Mouse (Mus musculus) G1E (cell line): ENCODE measurements around the gene Rag2. TPM values are rescaled to one million over a fixed set of nuclear protein-coding genes. Genes with fewer than 3 reads are reported as not detected.

ENCODE experiments used
- ATAC-seq: 2 replicates; pipeline ENCODE4 v1.8.0; 2016; ENCODE audit warnings: mild to moderate bottlenecking; ENCODE audit not compliant: insufficient number of reproducible peaks, poor library complexity, low FRiP score, severe bottlenecking; ENCODE audit errors: extremely low read depth
- DNase-seq: peaks from one replicate; pipeline ENCODE4 v3.0.0; 2012; ENCODE audit warnings: low spot score
- H3K27me3 ChIP-seq: 2 replicates; pipeline ENCODE4 v1.6.1; 2012; ENCODE audit warnings: mild to moderate bottlenecking, low read length, inconsistent platforms; ENCODE audit not compliant: insufficient read depth
- H3K36me3 ChIP-seq: replicated peaks from 2 replicates; pipeline ENCODE3; 2012; ENCODE audit warnings: mild to moderate bottlenecking, inconsistent platforms
- H3K4me1 ChIP-seq: 2 replicates; pipeline ENCODE4 v1.6.1; 2012; ENCODE audit warnings: low read depth, low read length, inconsistent platforms, mixed read lengths; ENCODE audit not compliant: insufficient read depth
- H3K4me3 ChIP-seq: 2 replicates; pipeline ENCODE4 v1.5.1; 2012; ENCODE audit warnings: low read depth, mild to moderate bottlenecking, inconsistent platforms, low read length, moderate library complexity, mixed read lengths
- H3K9me3 ChIP-seq: replicated peaks from 2 replicates; pipeline ENCODE4 v1.6.1; 2012; ENCODE audit warnings: inconsistent platforms
- CTCF ChIP-seq: IDR thresholded peaks from 2 replicates; pipeline ENCODE4 v1.5.1; 2012; ENCODE audit warnings: low read depth, low read length, inconsistent platforms, mixed read lengths
- GATA1 ChIP-seq: IDR thresholded peaks from 2 replicates; pipeline ENCODE4 v1.6.1; 2012; ENCODE audit warnings: borderline replicate concordance, low read length, inconsistent platforms, mixed read lengths
- GATA2 ChIP-seq: IDR thresholded peaks from 2 replicates; pipeline ENCODE4 v1.6.1; 2012; ENCODE audit warnings: low read depth, low read length, inconsistent platforms, borderline replicate concordance
- POLR2AphosphoS5 ChIP-seq: IDR thresholded peaks from 2 replicates; pipeline ENCODE4 v1.6.1; 2012; ENCODE audit warnings: low read depth, low read length, inconsistent platforms; ENCODE audit not compliant: insufficient replicate concordance
- TAL1 ChIP-seq: conservative IDR thresholded peaks from 2 replicates; pipeline ENCODE4 v1.6.1; 2012; ENCODE audit warnings: low read depth, low read length, inconsistent platforms, mixed read lengths
- polyA plus RNA-seq: library from polyadenylated mRNA; stranded (reverse); fragments of >175 nt; gene quantifications from 2 replicates; pipeline ENCODE4 v1.2.3, GENCODE M21; 2012
- total RNA-seq, 2 experiments: library from RNA; stranded (forward) in 1 of 2; stranded (reverse) in 1 of 2; fragments of 200-1000 nt in 1 of 2; fragments of >200 nt in 1 of 2; fragmentation: Nextera tagmentation in 1 of 2; gene quantifications; 2 replicates each; pipeline ENCODE4 v1.2.3; 2014 to 2017

Gene Rag2
- total and polyA plus RNA-seq, 3 experiments: 0.11 TPM; not detected in 2

GRCm38 (mm10) chr2:101638979-101639839 is 14.7 kb downstream of the Rag2 start:
- no peak for DNase-seq
- ATAC-seq: no peak
- Histone ChIP-seq H3K9me3 (no peaks in the 10 kb centered on the region), H3K27me3 (no peaks in the 10 kb centered on the region), H3K4me3 (no peak overlapping the region), H3K4me1 (no peaks in the 10 kb centered on the region), H3K36me3 (no peaks in the 10 kb centered on the region)
- no peak for TF ChIP-seq POLR2AphosphoS5

GRCm38 (mm10) chr2:101639840-101640350 is 15.4 kb downstream of the Rag2 start:
- ATAC-seq (no peak), DNase-seq (no peak)
- TF ChIP-seq TAL1: no peak
- TF ChIP-seq GATA1: no peak
- TF ChIP-seq CTCF: no peak
- TF ChIP-seq POLR2AphosphoS5: no peak
- no peak for TF ChIP-seq GATA2
- no peaks in the 10 kb centered on the region for H3K27me3 ChIP-seq
- no peaks in the 10 kb centered on the region for H3K4me1 ChIP-seq
- no peak overlapping the region for H3K4me3 ChIP-seq
- no peaks in the 10 kb centered on the region for H3K36me3 ChIP-seq
- H3K9me3 ChIP-seq: no peaks in the 10 kb centered on the region

- Histone ChIP-seq H3K4me1 (peaks cover 9% of the 10 kb centered on the region), H3K36me3 (no peaks in the 10 kb centered on the region), H3K9me3 (no peaks in the 10 kb centered on the region), H3K4me3 (no peak overlapping the region), H3K27me3 (peaks cover 10% of the 10 kb centered on the region)
- no peak for DNase-seq
- no peak for ATAC-seq
- no peak for TF ChIP-seq TAL1
- no peak for TF ChIP-seq POLR2AphosphoS5
- TF ChIP-seq GATA2: no peak
- no peak for TF ChIP-seq GATA1
- no peak for TF ChIP-seq CTCF
Measured at GRCm38 (mm10) chr2:101645841-101646240, 21.3 kb downstream of the Rag2 start.

- TF ChIP-seq GATA2 (no peak), POLR2AphosphoS5 (no peak), CTCF (no peak), TAL1 (no peak), GATA1 (no peak)
- peaks cover 10% of the 10 kb centered on the region for H3K27me3 ChIP-seq
- no peaks in the 10 kb centered on the region for H3K36me3 ChIP-seq
- ATAC-seq: no peak
- peaks cover 24% of the 10 kb centered on the region for H3K4me1 ChIP-seq
- H3K4me3 ChIP-seq: no peak overlapping the region
- DNase-seq: no peak
- H3K9me3 ChIP-seq: no peaks in the 10 kb centered on the region
Measured at GRCm38 (mm10) chr2:101648361-101648760, 23.8 kb downstream of the Rag2 start.

- peaks cover 24% of the 10 kb centered on the region for H3K4me1 ChIP-seq
- H3K27me3 ChIP-seq: peaks cover 10% of the 10 kb centered on the region
- no peaks in the 10 kb centered on the region for H3K36me3 ChIP-seq
- no peak within 1 kb of the TSS for H3K4me3 ChIP-seq
- ATAC-seq (no peak), DNase-seq (no peak)
- no peaks in the 10 kb centered on the region for H3K9me3 ChIP-seq
- TF ChIP-seq GATA2: no peak
- TF ChIP-seq GATA1: no peak
- TF ChIP-seq POLR2AphosphoS5: no peak
- no peak for TF ChIP-seq CTCF
- TF ChIP-seq TAL1: no peak
Measured at GRCm38 (mm10) chr2:101649114-101649671, 24.7 kb downstream of the Rag2 start, which contains the start of the genes Rag1 and B230118H07Rik. TSS of gene Rag1 (minus strand) at chr2:101649501. TSS of gene B230118H07Rik (minus strand) at chr2:101649532.

GRCm38 (mm10) chr2:101650446-101650845 is 25.9 kb downstream of the Rag2 start:
- Histone ChIP-seq H3K4me1 (peaks cover 24% of the 10 kb centered on the region), H3K36me3 (no peaks in the 10 kb centered on the region), H3K4me3 (no peak overlapping the region), H3K27me3 (peaks cover 10% of the 10 kb centered on the region), H3K9me3 (no peaks in the 10 kb centered on the region)
- ATAC-seq (no peak), DNase-seq (no peak)
- TF ChIP-seq POLR2AphosphoS5 (no peak), GATA1 (no peak), GATA2 (no peak), CTCF (no peak), TAL1 (no peak)
